In genomic region chr15:79882623-79883267, GRCm38 (mm10) we compare ENCODE assay signal across 8 mouse cellular contexts. TPM values are rescaled to one million over a fixed set of nuclear protein-coding genes. Genes with fewer than 3 reads are reported as not detected.
DNase-seq lines count a peak whose midpoint lies in the region; ATAC-seq and TF ChIP-seq lines count a peak whose summit lies in the region.

No protein-coding gene starts in this region.

- ATAC-seq in frontal cortex, adult (ENCODE audit: low TSS enrichment) = peak; percentile 79

- TF ChIP-seq CTCF in brain, embryonic 14.5 days (IDR thresholded peaks at IDR 0.05; ENCODE audit: borderline replicate concordance, extremely low read depth, insufficient read depth, insufficient read length) = no peak

- TF ChIP-seq POLR2A in brain, embryonic 14.5 days (IDR thresholded peaks at IDR 0.05; ENCODE audit: borderline replicate concordance, extremely low read depth, insufficient read depth, insufficient read length, poor library complexity, severe bottlenecking) = no peak

- DNase-seq in kidney, postnatal 10 days = peak; percentile 39
- DNase-seq in kidney, adult 9 months = no peak
- peak; percentile 90 for DNase-seq in brain, embryonic 14.5 days (ENCODE audit: low read depth)
- peak; percentile 77 for DNase-seq in layer of hippocampus, adult 9-11 months
- peak; percentile 25 for DNase-seq in mesoderm, embryonic 11.5 days (ENCODE audit: low read depth, low spot score)
- DNase-seq in telencephalon, adult 2 months (ENCODE audit: low read depth, low spot score) = peak; percentile 87
- DNase-seq in natural killer cell, adult 2 months (ENCODE audit: low spot score in 2 of 2) = no peak

RNA-seq across cellular contexts. Expression of gene Apobec3, which starts 8.7 kb away (rescaled TPM):
- 4.7 and 5.6 TPM in 2 replicates for polyA plus RNA-seq in brain, embryonic 14.5 days (2012; rRNA removed)

RNA-seq across cellular contexts. Expression of gene Cbx6, which starts 48.3 kb away (rescaled TPM):
- 69.6 and 84.6 TPM in 2 replicates for polyA plus RNA-seq in brain, embryonic 14.5 days (2012; rRNA removed)

RNA-seq across cellular contexts. Expression of gene Npcd, which starts 48.7 kb away (rescaled TPM):
- polyA plus RNA-seq in brain, embryonic 14.5 days (2012; rRNA removed) = 0.53 and 1.8 TPM in 2 replicates

Comparison
In these comparisons a context has a peak if more than half of its experiments do, and no peak if none do; other contexts are left out.
1. DNase-seq: peak in kidney, postnatal 10 days (single experiment), brain, embryonic 14.5 days (single experiment), layer of hippocampus, adult 9-11 months (single experiment), mesoderm, embryonic 11.5 days (single experiment) and telencephalon, adult 2 months (single experiment); none in kidney, adult 9 months (single experiment) and natural killer cell, adult 2 months (0 of 2).